Mouse (Mus musculus) limb, embryonic 10.5 days (tissue): ENCODE measurements around the gene Spata5. TPM values are rescaled to one million over a fixed set of nuclear protein-coding genes. Genes with fewer than 3 reads are reported as not detected.

Experiments used
- DNase-seq: peaks from one replicate; pipeline ENCODE4 v3.0.0-alpha.2; 2017; ENCODE audit warnings: low spot score
- H3K27ac ChIP-seq: fragments of 300-500 bp; sonication (generic); 2 replicates; pipeline ENCODE4 v1.5.1; 2016; ENCODE audit warnings: mild to moderate bottlenecking
- H3K27me3 ChIP-seq: fragments of 300-500 bp; sonication (generic); 2 replicates; pipeline ENCODE4 v1.6.1; 2016; ENCODE audit warnings: low read depth, mild to moderate bottlenecking; ENCODE audit not compliant: poor library complexity, severe bottlenecking
- H3K36me3 ChIP-seq: fragments of 300-500 bp; sonication (generic); 2 replicates; pipeline ENCODE4 v1.6.1; 2016; ENCODE audit warnings: mild to moderate bottlenecking, moderate library complexity
- H3K4me1 ChIP-seq: fragments of 300-500 bp; sonication (generic); 2 replicates; pipeline ENCODE4 v1.6.1; 2016
- H3K4me3 ChIP-seq: fragments of 300-500 bp; sonication (generic); 2 replicates; pipeline ENCODE4 v1.5.1; 2016; ENCODE audit warnings: mild to moderate bottlenecking, moderate library complexity
- H3K9me3 ChIP-seq: fragments of 300-500 bp; sonication (generic); replicated peaks from 2 replicates; pipeline ENCODE4 v1.6.1; 2016; ENCODE audit warnings: mild to moderate bottlenecking
- WGBS: fragments of 180-500 bp; shearing (Covaris S2); methylation state at CpG from one replicate; pipeline ENCODE4 v1.1.7; 2016; 5-methylcytosine and 5-hydroxymethylcytosine counted together
- polyA plus RNA-seq: library from polyadenylated mRNA; unstranded; fragments of >200 nt; fragmentation: Nextera tagmentation; extraction: Ambion mirVana; gene quantifications from 2 replicates; pipeline ENCODE4 v1.2.1, GENCODE M21; 2016

The Spata5 gene
- polyA plus RNA-seq, 1 experiment from 2014 or later = 53.3 TPM

GRCm38 (mm10) chr3:37439770-37440169 is 20.1 kb downstream of the Spata5 start:
- 93% methylated on average over 1 of the region's 1 CpGs for WGBS
- DNase-seq = no peak
- H3K4me3 ChIP-seq = no peak overlapping the region
- H3K36me3 ChIP-seq = peaks cover 76% of the 10 kb centered on the region
- no peaks in the 10 kb centered on the region for H3K27me3 ChIP-seq
- no peaks in the 10 kb centered on the region for H3K9me3 ChIP-seq
- H3K27ac ChIP-seq = no peak overlapping the region
- H3K4me1 ChIP-seq = no peaks in the 10 kb centered on the region

- 99% methylated on average over 2 of the region's 2 CpGs for WGBS
- H3K4me3 ChIP-seq = no peak overlapping the region
- no peak overlapping the region for H3K27ac ChIP-seq
- H3K27me3 ChIP-seq = no peaks in the 10 kb centered on the region
- H3K36me3 ChIP-seq = peaks cover 52% of the 10 kb centered on the region
- H3K9me3 ChIP-seq = no peaks in the 10 kb centered on the region
- DNase-seq = no peak
- H3K4me1 ChIP-seq = no peaks in the 10 kb centered on the region
These were observed 23.7 kb downstream of the Spata5 start for GRCm38 (mm10) chr3:37443409-37443808.

GRCm38 (mm10) chr3:37455992-37456391 is 36.3 kb downstream of the Spata5 start:
- Histone ChIP-seq H3K4me3 (no peak overlapping the region), H3K27ac (no peak overlapping the region), H3K36me3 (peaks cover 14% of the 10 kb centered on the region), H3K27me3 (no peaks in the 10 kb centered on the region), H3K9me3 (no peaks in the 10 kb centered on the region), H3K4me1 (no peaks in the 10 kb centered on the region)
- WGBS = 89% methylated on average over 1 of the region's 1 CpGs
- DNase-seq = no peak

DNA sequence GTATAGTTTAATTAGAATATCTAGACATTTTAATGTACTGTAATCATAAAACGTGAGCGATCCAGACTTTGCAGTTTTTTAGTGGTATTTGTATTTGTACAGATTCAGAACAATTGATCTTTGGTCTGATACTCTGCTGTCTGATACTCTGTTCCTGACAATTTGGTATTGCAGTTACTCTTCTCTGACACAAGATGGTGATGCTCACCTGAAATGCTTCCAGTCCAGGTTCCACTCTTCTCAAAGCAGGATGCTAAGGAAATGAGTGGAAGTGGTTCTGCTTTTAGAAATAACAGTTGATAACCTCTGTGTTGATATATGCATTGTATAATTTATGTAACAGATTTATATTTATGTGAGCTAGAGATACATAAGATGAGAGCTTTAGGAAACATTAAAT is 48.5 kb downstream of the Spata5 start:
- no peak for DNase-seq
- WGBS = 91% methylated on average over 2 of the region's 2 CpGs
- no peak overlapping the region for H3K27ac ChIP-seq
- no peaks in the 10 kb centered on the region for H3K9me3 ChIP-seq
- no peak overlapping the region for H3K4me3 ChIP-seq
- H3K27me3 ChIP-seq = no peaks in the 10 kb centered on the region
- H3K36me3 ChIP-seq = 0 out of 2 replicates have a peak, but pooled peaks cover 9% of the 10 kb centered on the region
- H3K4me1 ChIP-seq = no peaks in the 10 kb centered on the region

DNA sequence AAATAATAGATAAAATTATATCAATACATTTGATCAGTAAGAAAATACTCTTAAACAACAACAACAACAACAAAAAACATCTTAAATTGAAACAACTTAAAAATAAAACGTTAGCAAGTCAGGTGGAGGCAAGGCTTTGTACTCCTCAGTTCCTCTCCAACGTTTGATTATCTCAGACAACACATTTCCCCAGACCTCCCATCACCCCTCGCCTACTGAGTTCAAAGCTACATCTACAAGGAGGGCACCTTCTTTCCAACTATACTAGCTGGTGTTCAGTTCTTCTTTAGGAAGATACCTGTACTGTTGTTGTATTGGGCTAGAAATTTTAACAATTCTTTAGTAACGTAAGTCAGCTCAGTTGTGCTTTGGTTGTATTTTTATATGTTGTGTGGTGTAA is 49.7 kb downstream of the Spata5 start:
- 90% methylated on average over 4 of the region's 4 CpGs for WGBS
- Histone ChIP-seq H3K9me3 (no peaks in the 10 kb centered on the region), H3K36me3 (0 out of 2 replicates have a peak, but pooled peaks cover 9% of the 10 kb centered on the region), H3K4me1 (no peaks in the 10 kb centered on the region), H3K27me3 (no peaks in the 10 kb centered on the region), H3K4me3 (no peak overlapping the region), H3K27ac (no peak overlapping the region)
- DNase-seq = no peak

- no peaks in the 10 kb centered on the region for H3K27me3 ChIP-seq
- H3K9me3 ChIP-seq = no peaks in the 10 kb centered on the region
- no peak for DNase-seq
- H3K36me3 ChIP-seq = 0 out of 2 replicates have a peak, but pooled peaks cover 3% of the 10 kb centered on the region
- no peak overlapping the region for H3K4me3 ChIP-seq
- WGBS = 91% methylated on average over 2 of the region's 2 CpGs
- no peak overlapping the region for H3K27ac ChIP-seq
- H3K4me1 ChIP-seq = no peaks in the 10 kb centered on the region
These were observed 51.2 kb downstream of the Spata5 start for GRCm38 (mm10) chr3:37470867-37471266.

- Histone ChIP-seq H3K27ac (no peak overlapping the region), H3K36me3 (0 out of 2 replicates have a peak, but pooled peaks cover 3% of the 10 kb centered on the region), H3K9me3 (no peaks in the 10 kb centered on the region), H3K4me1 (no peaks in the 10 kb centered on the region), H3K27me3 (no peaks in the 10 kb centered on the region), H3K4me3 (no peak overlapping the region)
- DNase-seq = no peak
These were observed 52.8 kb downstream of the Spata5 start for GRCm38 (mm10) chr3:37472461-37472860.

GRCm38 (mm10) chr3:37476485-37476884 is 56.8 kb downstream of the Spata5 start:
- WGBS = 87% methylated on average over 1 of the region's 1 CpGs
- Histone ChIP-seq H3K4me1 (no peaks in the 10 kb centered on the region), H3K36me3 (peaks cover 5% of the 10 kb centered on the region), H3K4me3 (no peak overlapping the region), H3K27me3 (no peaks in the 10 kb centered on the region), H3K27ac (no peak overlapping the region), H3K9me3 (no peaks in the 10 kb centered on the region)
- no peak for DNase-seq

DNA sequence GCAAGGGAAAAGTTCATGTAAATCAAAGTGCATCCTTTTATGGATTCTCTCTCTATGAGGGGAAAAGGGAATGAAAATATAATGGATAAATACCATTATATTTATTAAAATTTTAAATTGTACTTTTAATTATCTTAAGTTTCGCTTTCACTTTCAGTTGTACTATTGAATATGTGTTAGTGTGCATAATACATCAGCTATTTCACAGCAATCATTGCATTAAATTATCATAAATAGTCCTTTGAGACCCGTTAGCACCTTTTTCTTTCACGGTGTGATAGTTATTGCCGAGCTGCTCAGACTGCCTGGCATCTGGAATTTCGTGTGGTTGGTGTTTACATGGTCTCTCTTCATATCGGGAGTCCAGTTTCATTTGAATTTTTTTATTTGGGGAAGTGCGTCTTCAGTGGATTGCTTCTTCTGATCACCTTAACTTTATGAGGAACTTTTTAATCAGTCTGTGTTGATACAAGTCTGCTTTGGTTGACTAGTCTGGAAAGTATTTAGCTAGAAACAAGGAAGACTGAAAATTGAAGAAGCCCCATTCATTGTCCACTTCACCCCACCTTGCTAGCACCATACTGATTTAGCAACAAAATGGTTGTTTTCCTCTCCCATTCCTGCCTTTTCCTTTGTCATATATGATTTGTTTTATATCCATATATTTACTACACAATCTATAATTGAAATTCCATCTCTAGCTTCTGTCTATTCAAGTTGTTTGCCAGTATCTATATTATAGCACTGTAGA is 57.9 kb downstream of the Spata5 start:
- WGBS = 90% methylated on average over 7 of the region's 7 CpGs
- H3K36me3 ChIP-seq = peaks cover 5% of the 10 kb centered on the region
- H3K27me3 ChIP-seq = no peaks in the 10 kb centered on the region
- no peak for DNase-seq
- H3K4me1 ChIP-seq = no peaks in the 10 kb centered on the region
- no peaks in the 10 kb centered on the region for H3K9me3 ChIP-seq
- H3K27ac ChIP-seq = no peak overlapping the region
- H3K4me3 ChIP-seq = no peak overlapping the region

- H3K4me3 ChIP-seq = no peak overlapping the region
- no peaks in the 10 kb centered on the region for H3K4me1 ChIP-seq
- no peaks in the 10 kb centered on the region for H3K9me3 ChIP-seq
- H3K27ac ChIP-seq = no peak overlapping the region
- 83% methylated on average over 1 of the region's 1 CpGs for WGBS
- peaks cover 5% of the 10 kb centered on the region for H3K36me3 ChIP-seq
- DNase-seq = no peak
- no peaks in the 10 kb centered on the region for H3K27me3 ChIP-seq
These were observed 60.1 kb downstream of the Spata5 start for GRCm38 (mm10) chr3:37479771-37480170.

GRCm38 (mm10) chr3:37481295-37481694 is 61.6 kb downstream of the Spata5 start:
- H3K4me1 ChIP-seq = no peaks in the 10 kb centered on the region
- 89% methylated on average over 31 of the region's 31 CpGs for WGBS
- no peak overlapping the region for H3K27ac ChIP-seq
- DNase-seq = no peak
- peaks cover 5% of the 10 kb centered on the region for H3K36me3 ChIP-seq
- no peak overlapping the region for H3K4me3 ChIP-seq
- H3K9me3 ChIP-seq = no peaks in the 10 kb centered on the region
- H3K27me3 ChIP-seq = no peaks in the 10 kb centered on the region

GRCm38 (mm10) chr3:37482720-37483119 is 63.0 kb downstream of the Spata5 start:
- no peak overlapping the region for H3K4me3 ChIP-seq
- no peak overlapping the region for H3K27ac ChIP-seq
- H3K4me1 ChIP-seq = no peaks in the 10 kb centered on the region
- WGBS = 94% methylated on average over 1 of the region's 1 CpGs
- H3K9me3 ChIP-seq = no peaks in the 10 kb centered on the region
- no peak for DNase-seq
- no peaks in the 10 kb centered on the region for H3K27me3 ChIP-seq
- peaks cover 5% of the 10 kb centered on the region for H3K36me3 ChIP-seq

DNA sequence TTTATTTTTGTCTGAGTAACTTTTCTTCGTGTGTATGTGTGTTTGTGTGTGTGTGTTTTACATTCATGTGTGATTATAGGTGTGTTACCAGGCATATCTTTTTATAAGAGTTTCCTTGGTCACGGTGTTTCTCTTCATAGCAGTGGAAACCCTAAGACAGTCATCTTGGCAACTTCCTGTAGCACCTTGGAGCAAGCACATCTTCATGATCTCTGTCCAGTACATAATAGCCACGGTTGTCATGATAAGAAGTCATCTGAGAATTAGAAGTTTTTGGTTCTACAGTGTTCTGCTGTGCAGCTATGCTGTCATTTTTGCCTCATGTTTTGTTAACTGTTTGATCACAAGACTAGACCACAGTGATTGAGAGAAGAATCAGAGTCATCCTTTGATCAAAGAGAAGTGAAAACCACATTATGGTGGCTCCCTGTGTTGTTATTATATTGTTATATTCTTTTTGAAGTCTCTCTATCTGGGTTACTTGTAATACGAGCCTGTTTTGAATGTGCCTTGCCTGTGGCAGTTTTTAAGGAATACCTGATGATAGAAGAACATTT is 64.1 kb downstream of the Spata5 start:
- H3K36me3 ChIP-seq = peaks cover 5% of the 10 kb centered on the region
- no peak overlapping the region for H3K4me3 ChIP-seq
- H3K4me1 ChIP-seq = no peaks in the 10 kb centered on the region
- H3K27me3 ChIP-seq = no peaks in the 10 kb centered on the region
- H3K9me3 ChIP-seq = no peaks in the 10 kb centered on the region
- DNase-seq = no peak
- no peak overlapping the region for H3K27ac ChIP-seq
- 88% methylated on average over 4 of the region's 4 CpGs for WGBS
